Mouse (Mus musculus) midbrain, postnatal 0 days (tissue): ENCODE measurements at regions not wholly inside any gene's neighbourhood (a gene's known extent, or its start where the extent isn't known, plus 50 kb on each side); places are given as distances from the start of the nearest gene placed in this dataset.

Source experiments
- ATAC-seq: fragments of 200-750 bp; cut with Nextera tagmentation; 2 replicates; pipeline ENCODE4 v1.8.0; 2017; ENCODE audit warnings: moderate number of reproducible peaks, mild to moderate bottlenecking, moderate TSS enrichment, moderate library complexity; ENCODE audit not compliant: low FRiP score
- DNase-seq: peaks from one replicate; pipeline ENCODE4 v3.0.0-alpha.2; 2015; ENCODE audit warnings: low spot score
- H3K27ac ChIP-seq: fragments of 300-500 bp; sonication (generic); 2 replicates; pipeline ENCODE4 v1.5.1; 2014; ENCODE audit warnings: low read depth, mild to moderate bottlenecking, low read length, mixed read lengths
- H3K27me3 ChIP-seq: fragments of 300-500 bp; sonication (generic); 2 replicates; pipeline ENCODE4 v1.6.1; 2014; ENCODE audit warnings: low read length, control low read depth, mixed read lengths; ENCODE audit not compliant: insufficient read depth
- H3K36me3 ChIP-seq: fragments of 300-500 bp; sonication (generic); 2 replicates; pipeline ENCODE4 v1.6.1; 2014; ENCODE audit warnings: low read length, control low read depth, mixed read lengths; ENCODE audit not compliant: insufficient read depth
- H3K4me1 ChIP-seq: fragments of 300-500 bp; sonication (generic); 2 replicates; pipeline ENCODE4 v1.6.1; 2014; ENCODE audit warnings: mild to moderate bottlenecking, control low read depth, antibody characterized with exemption, low read length, mixed read lengths; ENCODE audit not compliant: insufficient read depth
- H3K4me2 ChIP-seq: fragments of 300-500 bp; sonication (generic); 2 replicates; pipeline ENCODE4 v1.6.1; 2014; ENCODE audit warnings: low read depth, mild to moderate bottlenecking, low read length, mixed read lengths; ENCODE audit not compliant: poor library complexity, severe bottlenecking
- H3K4me3 ChIP-seq: fragments of 300-500 bp; sonication (generic); 2 replicates; pipeline ENCODE4 v1.5.1; 2014; ENCODE audit warnings: low read depth, mild to moderate bottlenecking, low read length, moderate library complexity
- H3K9ac ChIP-seq: fragments of 300-500 bp; sonication (generic); replicated peaks from 2 replicates; pipeline ENCODE4 v1.6.1; 2014; ENCODE audit warnings: mild to moderate bottlenecking, low read length, moderate library complexity, mixed read lengths; ENCODE audit not compliant: poor library complexity, severe bottlenecking
- H3K9me3 ChIP-seq: fragments of 300-500 bp; sonication (generic); 2 replicates; pipeline ENCODE4 v1.6.1; 2016; ENCODE audit warnings: low read length, control low read depth
- CTCF ChIP-seq: IDR thresholded peaks from 2 replicates; pipeline ENCODE4 v1.5.1; 2016; ENCODE audit warnings: antibody characterized with exemption, mild to moderate bottlenecking
- WGBS: fragments of 180-500 bp; shearing (Covaris S2); extraction: QIAGEN DNeasy Blood & Tissue Kit; methylation state at CpG from one replicate; pipeline ENCODE4 v1.1.7; 2014; 5-methylcytosine and 5-hydroxymethylcytosine counted together

DNA sequence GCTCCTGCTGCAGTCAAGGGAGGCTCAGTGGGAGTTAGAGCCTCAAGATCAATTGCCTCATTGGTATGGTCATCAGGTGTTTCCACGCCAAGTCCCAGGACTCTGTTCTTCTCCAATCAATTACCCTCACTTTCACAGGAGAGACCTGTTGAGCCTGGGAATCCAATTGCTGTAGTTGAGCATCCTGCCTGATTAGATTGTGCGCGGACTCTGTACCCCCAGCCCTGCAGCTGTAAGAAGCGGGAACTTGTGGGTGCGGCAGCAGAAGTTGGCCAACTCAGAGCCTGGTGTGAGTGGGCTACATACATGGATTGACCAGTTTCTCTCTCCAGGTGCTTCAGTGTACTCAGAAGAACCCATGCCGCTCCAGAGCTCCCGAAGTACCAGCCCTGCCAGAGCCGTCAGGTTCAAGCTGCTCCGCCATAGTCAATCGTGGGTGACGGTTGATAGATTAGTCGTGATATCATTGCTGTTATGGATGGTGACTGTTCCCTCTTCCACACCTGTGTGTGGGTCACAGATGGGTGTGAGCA is 62.2 kb upstream of the Dlk1 start:
- Histone ChIP-seq H3K4me2 (no peak overlapping the region), H3K4me3 (no peak overlapping the region), H3K9ac (no peak overlapping the region), H3K36me3 (no peaks in the 10 kb centered on the region), H3K27me3 (no peaks in the 10 kb centered on the region), H3K4me1 (peaks cover 14% of the 10 kb centered on the region; the same call in 1 of the 2 replicates), H3K27ac (no peak overlapping the region), H3K9me3 (no peaks in the 10 kb centered on the region)
- DNase-seq (no peak), ATAC-seq (no peak)
- no peak for TF ChIP-seq CTCF
- WGBS, result 93% methylated on average over 12 of the region's 12 CpGs

DNA sequence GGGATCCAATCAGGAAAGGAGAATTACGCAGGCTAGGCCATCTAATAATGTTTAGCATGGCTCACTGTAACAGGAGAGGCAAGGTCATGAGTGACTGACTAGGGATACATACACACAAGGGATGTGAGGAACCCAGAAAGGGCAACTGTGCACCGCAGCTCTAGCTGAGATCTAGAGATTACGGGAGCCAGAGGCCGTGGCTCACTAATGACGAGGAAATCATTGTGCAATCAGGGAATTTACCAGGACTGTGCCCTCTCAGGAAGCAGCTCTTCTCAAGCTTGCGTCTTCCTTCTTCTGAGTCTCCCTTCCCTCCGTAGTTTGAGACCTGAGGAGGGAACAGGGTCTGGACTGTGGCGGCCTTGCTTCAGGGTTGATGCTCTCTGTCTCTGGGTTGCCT is 61.6 kb upstream of the Dlk1 start:
- Histone ChIP-seq H3K36me3 (no peaks in the 10 kb centered on the region), H3K27ac (no peak overlapping the region), H3K4me1 (peaks cover 14% of the 10 kb centered on the region; the same call in 1 of the 2 replicates), H3K9me3 (no peaks in the 10 kb centered on the region), H3K4me2 (no peak overlapping the region), H3K4me3 (no peak overlapping the region), H3K9ac (no peak overlapping the region), H3K27me3 (no peaks in the 10 kb centered on the region)
- DNase-seq (no peak), ATAC-seq (no peak)
- no peak for TF ChIP-seq CTCF
- WGBS, result 93% methylated on average over 8 of the region's 8 CpGs

DNA sequence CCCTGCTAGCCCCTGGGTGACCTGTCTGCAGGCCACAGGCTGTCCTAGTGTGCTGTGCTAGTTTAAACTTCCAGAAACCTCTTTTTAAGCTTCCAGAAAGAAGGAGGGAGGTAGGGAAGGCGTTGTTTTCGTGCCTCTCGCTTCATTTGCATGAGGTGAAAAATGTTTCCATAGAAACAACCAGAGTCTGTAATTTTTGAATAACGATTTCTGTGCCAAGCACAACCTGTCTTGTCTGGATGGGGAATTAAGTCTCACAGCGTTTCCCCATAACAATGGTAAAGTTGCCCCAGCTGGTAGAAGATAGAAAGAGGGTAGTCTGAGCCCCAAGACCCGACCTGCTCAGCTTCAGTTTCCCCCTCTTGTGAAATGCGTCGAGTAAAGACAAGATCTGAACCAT is 59.3 kb upstream of the Dlk1 start:
- H3K4me1 ChIP-seq, result peaks cover 14% of the 10 kb centered on the region; the same call in 1 of the 2 replicates
- H3K27ac ChIP-seq, result peak overlapping the region; percentile 32
- WGBS, result 12% methylated on average over 8 of the region's 8 CpGs
- no peak overlapping the region for H3K4me3 ChIP-seq
- peak overlapping the region; percentile 12; the same call in 1 of the 2 replicates for H3K4me2 ChIP-seq
- DNase-seq (no peak), ATAC-seq (no peak)
- H3K9ac ChIP-seq, result no peak overlapping the region
- no peaks in the 10 kb centered on the region for H3K36me3 ChIP-seq
- no peaks in the 10 kb centered on the region for H3K9me3 ChIP-seq
- H3K27me3 ChIP-seq, result no peaks in the 10 kb centered on the region
- no peak for TF ChIP-seq CTCF

DNA sequence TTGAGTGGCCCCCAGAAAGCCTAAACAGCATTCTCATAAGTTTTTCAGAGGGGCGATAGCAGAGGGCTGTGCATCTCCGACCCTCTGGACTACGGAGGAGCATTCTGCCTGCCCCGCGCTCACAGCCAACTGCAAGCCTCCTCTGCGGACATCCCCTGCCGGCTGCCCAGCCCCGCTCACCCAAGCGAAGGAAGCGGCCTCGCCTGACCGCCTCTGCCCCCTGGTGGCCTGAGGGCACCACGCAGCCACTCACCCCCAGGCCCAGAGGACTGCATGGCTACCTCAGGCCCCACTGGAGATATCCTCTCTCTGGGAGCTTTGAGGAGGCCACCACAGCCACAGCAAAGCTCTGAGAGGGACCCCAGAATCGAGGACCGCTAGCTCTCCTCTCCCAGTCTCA is 58.8 kb upstream of the Dlk1 start:
- Histone ChIP-seq H3K36me3 (no peaks in the 10 kb centered on the region), H3K4me3 (no peak overlapping the region), H3K27ac (peak overlapping the region; percentile 32; the same call in 1 of the 2 replicates), H3K9me3 (no peaks in the 10 kb centered on the region), H3K4me2 (peak overlapping the region; percentile 12; the same call in 1 of the 2 replicates), H3K9ac (no peak overlapping the region), H3K4me1 (peaks cover 14% of the 10 kb centered on the region; the same call in 1 of the 2 replicates), H3K27me3 (no peaks in the 10 kb centered on the region)
- peak; percentile 86 for TF ChIP-seq CTCF
- DNase-seq (peak; percentile 60), ATAC-seq (peak; percentile 69)
- WGBS, result 5% methylated on average over 15 of the region's 15 CpGs

DNA sequence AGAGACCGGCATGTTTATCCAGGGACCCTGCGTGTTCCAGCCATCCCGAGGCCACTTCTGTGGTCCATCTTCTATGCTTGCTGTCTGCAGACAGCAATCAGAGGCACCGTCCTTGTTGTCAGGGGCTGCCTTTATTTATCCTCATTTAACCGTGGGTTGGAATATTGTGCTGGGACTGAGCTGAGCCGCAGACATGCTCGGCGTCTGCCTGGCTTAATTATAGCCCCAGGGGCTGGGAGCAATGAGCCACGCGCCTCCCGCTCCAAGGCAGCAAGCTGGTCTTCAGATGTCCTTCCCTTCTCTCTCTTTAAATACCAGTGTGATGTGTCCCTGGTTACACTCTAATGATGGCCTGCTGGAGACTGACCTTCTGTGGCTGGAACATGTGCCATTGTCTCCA is 58.2 kb upstream of the Dlk1 start:
- TF ChIP-seq CTCF, result no peak
- H3K9ac ChIP-seq, result no peak overlapping the region
- ATAC-seq (no peak), DNase-seq (no peak)
- no peak overlapping the region for H3K4me3 ChIP-seq
- H3K27me3 ChIP-seq, result no peaks in the 10 kb centered on the region
- no peaks in the 10 kb centered on the region for H3K9me3 ChIP-seq
- no peak overlapping the region for H3K4me2 ChIP-seq
- H3K4me1 ChIP-seq, result peaks cover 15% of the 10 kb centered on the region; the same call in 1 of the 2 replicates
- H3K27ac ChIP-seq, result no peak overlapping the region
- WGBS, result 38% methylated on average over 11 of the region's 11 CpGs
- no peaks in the 10 kb centered on the region for H3K36me3 ChIP-seq

DNA sequence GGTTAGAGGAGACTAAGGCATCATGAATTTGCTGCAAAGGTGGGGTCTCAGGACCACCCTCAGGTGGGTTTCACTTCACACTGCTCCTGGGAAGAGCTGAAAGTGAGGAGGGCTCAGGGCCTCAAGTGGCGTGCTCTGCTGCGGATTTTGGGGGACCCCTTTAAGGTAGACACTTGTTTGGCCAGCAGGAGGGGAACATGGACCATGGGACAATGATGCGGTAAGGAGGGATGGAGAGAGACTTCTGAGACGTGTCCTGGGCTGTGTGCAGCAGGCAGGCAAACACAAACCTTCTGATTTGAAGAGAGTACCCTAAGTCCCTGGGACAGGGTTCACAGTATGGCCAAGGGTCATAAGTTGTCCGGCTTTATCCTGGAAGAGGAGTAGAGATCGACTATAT is 56.0 kb upstream of the Dlk1 start:
- H3K4me1 ChIP-seq, result peaks cover 19% of the 10 kb centered on the region
- no peak for TF ChIP-seq CTCF
- no peak overlapping the region for H3K4me2 ChIP-seq
- H3K9me3 ChIP-seq, result no peaks in the 10 kb centered on the region
- no peak overlapping the region for H3K27ac ChIP-seq
- H3K4me3 ChIP-seq, result no peak overlapping the region
- H3K9ac ChIP-seq, result no peak overlapping the region
- no peaks in the 10 kb centered on the region for H3K27me3 ChIP-seq
- DNase-seq, result no peak
- no peak for ATAC-seq
- WGBS, result 87% methylated on average over 6 of the region's 6 CpGs
- no peaks in the 10 kb centered on the region for H3K36me3 ChIP-seq
